Mouse (Mus musculus) ES-E14 (cell line): ENCODE results near the gene Vmn1r46. TPM values are rescaled to one million over a fixed set of nuclear protein-coding genes. Genes with fewer than 3 reads are reported as not detected.
"Not testable (repeated sequence)": the region's sequence is repeated elsewhere in the genome, so short reads cannot be mapped to it uniquely, and the experiment has no call there.

Experiments used
- DNase-seq: peaks from one replicate; pipeline ENCODE4 v3.0.0-alpha.2; 2013; ENCODE audit warnings: low read depth, low spot score
- H3K27ac ChIP-seq: 2 replicates; pipeline ENCODE4 v1.5.1; 2012; ENCODE audit warnings: low read depth, mild to moderate bottlenecking, low read length, moderate library complexity, mixed read lengths; ENCODE audit not compliant: poor library complexity, insufficient read depth, severe bottlenecking
- H3K36me3 ChIP-seq: 2 replicates; pipeline ENCODE4 v1.6.1; 2012; ENCODE audit warnings: mild to moderate bottlenecking, low read length, moderate library complexity, mixed read lengths; ENCODE audit not compliant: control insufficient read depth, poor library complexity, insufficient read depth, severe bottlenecking
- H3K4me1 ChIP-seq, 2 experiments: fragments of 150-350 bp in 1 of 2; sonication (generic) in 1 of 2; 2 replicates each; pipeline ENCODE4 v1.6.1; 2012; ENCODE audit warnings: low read length in 2 of 2, mild to moderate bottlenecking in 1 of 2, mixed read lengths in 1 of 2; ENCODE audit not compliant: control insufficient read depth in 2 of 2, insufficient read depth in 2 of 2, poor library complexity in 1 of 2
- H3K4me3 ChIP-seq, 2 experiments: fragments of 150-350 bp in 1 of 2; sonication (generic) in 1 of 2; 2 replicates each; pipeline ENCODE4 v1.5.1; 2012; ENCODE audit warnings: low read length in 2 of 2, low read depth in 1 of 2, mild to moderate bottlenecking in 1 of 2, mixed read lengths in 1 of 2; ENCODE audit not compliant: insufficient read depth in 1 of 2, poor library complexity in 1 of 2, severe bottlenecking in 1 of 2
- H3K9ac ChIP-seq: 2 replicates; pipeline ENCODE4 v1.6.1; 2012; ENCODE audit warnings: low read depth, mild to moderate bottlenecking, low read length, mixed read lengths; ENCODE audit not compliant: poor library complexity, insufficient read depth, severe bottlenecking
- H3K9me3 ChIP-seq: fragments of 150-350 bp; sonication (generic); 2 replicates; pipeline ENCODE4 v1.6.1; 2012; ENCODE audit warnings: low read depth, mild to moderate bottlenecking, low read length; ENCODE audit not compliant: control insufficient read depth, insufficient read depth
- CHD2 ChIP-seq: IDR thresholded peaks from 2 replicates; pipeline ENCODE4 v1.6.1; 2014; ENCODE audit warnings: mild to moderate bottlenecking, low read depth, low read length, inconsistent platforms
- HCFC1 ChIP-seq: IDR thresholded peaks from 2 replicates; pipeline ENCODE4 v1.6.1; 2012; ENCODE audit warnings: low read length, inconsistent platforms, borderline replicate concordance; ENCODE audit not compliant: insufficient read depth
- MAFK ChIP-seq: IDR thresholded peaks from 2 replicates; pipeline ENCODE4 v1.6.1; 2014; ENCODE audit warnings: mild to moderate bottlenecking, low read depth, low read length, inconsistent platforms; ENCODE audit not compliant: insufficient read depth
- ZC3H11A ChIP-seq: IDR thresholded peaks from 2 replicates; pipeline ENCODE4 v1.6.1; 2012; ENCODE audit warnings: low read depth, mild to moderate bottlenecking, inconsistent platforms, low read length, borderline replicate concordance
- ZNF384 ChIP-seq: IDR thresholded peaks from 2 replicates; pipeline ENCODE4 v1.6.1; 2012; ENCODE audit warnings: low read depth, low read length, inconsistent platforms
- in situ Hi-C, 2 experiments: fragments of 600-800 bp; cut with MboI; formaldehyde crosslinking; loops; one replicate each; pipeline ENCODE4 v1.15.1; 2025; ENCODE audit warnings: low sequenced_read_pairs in 2 of 2, inconsistent platforms in 1 of 2; ENCODE audit not compliant: unreplicated experiment in 2 of 2
- total RNA-seq: library from RNA; depleted of rRNA; stranded (reverse); fragments of 300-350 nt; gene quantifications from 2 replicates; pipeline ENCODE4 v1.2.3, GENCODE M21; 2012; rRNA removed

The Vmn1r46 gene
- total RNA-seq: not detected in 2 replicates

DNA sequence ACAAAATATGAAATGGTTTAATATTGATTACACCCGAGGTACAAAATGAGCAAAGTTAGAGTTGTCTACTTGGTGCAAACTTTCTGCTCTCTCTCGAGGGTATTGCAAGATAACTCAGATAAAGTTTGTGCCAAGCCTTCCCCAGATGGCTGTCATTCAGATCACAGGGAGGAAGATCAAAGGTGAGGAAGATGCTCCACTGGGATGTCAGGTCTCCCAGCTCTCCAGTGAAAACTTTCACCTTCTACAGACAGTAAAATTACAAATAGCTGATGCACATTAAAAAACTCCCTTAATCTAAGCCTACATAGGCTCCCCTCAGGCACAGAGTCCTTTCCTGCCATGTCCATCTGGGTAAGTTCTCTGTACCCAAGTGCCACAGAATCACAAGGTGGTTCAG lies at the start of gene Vmn1r46:
Vmn1r46 (plus strand) TSS at position 301 of the 400 bp plus-strand sequence.
- in situ Hi-C loops: no loop called here
- no peaks in the 10 kb centered on the region for H3K9me3 ChIP-seq

DNA sequence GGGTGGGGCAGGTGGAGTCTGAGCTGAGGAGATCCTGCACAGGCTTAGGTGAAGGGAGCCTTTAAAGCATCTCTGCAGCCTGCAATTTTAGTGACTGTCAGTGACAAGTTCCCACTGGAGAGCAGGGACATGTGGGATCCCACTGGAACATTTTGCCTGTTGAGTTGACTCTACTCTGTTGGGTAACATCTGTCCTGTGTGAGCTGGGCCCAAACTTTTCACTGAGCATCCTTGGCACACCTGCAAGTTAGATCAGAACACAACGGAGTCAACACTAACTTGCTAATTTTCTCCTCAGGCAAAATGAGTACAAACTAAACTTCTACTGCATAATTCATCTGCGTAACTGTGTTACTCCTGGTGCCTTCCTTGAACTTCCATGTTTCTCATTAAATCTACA lies 28.6 kb upstream of the Vmn1r46 start, which contains the start of gene Vmn1r45:
Vmn1r45 (minus strand) TSS at position 101 of the 400 bp plus-strand sequence.
- H3K36me3 ChIP-seq, H3K4me3 ChIP-seq, H3K9ac ChIP-seq, H3K4me1 ChIP-seq, H3K27ac ChIP-seq, H3K9me3 ChIP-seq, DNase-seq, in situ Hi-C loops: not testable (repeated sequence)

More for the DNA sequence above, at the start of gene Vmn1r46:
- no peak for TF ChIP-seq ZC3H11A
- TF ChIP-seq ZNF384: no peak
- no peak for TF ChIP-seq CHD2
- no peak for TF ChIP-seq MAFK
- TF ChIP-seq HCFC1: no peak
- Histone ChIP-seq H3K4me1 (no peaks in the 10 kb centered on the region), H3K4me3 (no peak within 1 kb of the TSS), H3K27ac (no peak within 1 kb of the TSS), H3K36me3 (no peaks in the 10 kb centered on the region), H3K9ac (no peak within 1 kb of the TSS)
- DNase-seq: no peak

DNA sequence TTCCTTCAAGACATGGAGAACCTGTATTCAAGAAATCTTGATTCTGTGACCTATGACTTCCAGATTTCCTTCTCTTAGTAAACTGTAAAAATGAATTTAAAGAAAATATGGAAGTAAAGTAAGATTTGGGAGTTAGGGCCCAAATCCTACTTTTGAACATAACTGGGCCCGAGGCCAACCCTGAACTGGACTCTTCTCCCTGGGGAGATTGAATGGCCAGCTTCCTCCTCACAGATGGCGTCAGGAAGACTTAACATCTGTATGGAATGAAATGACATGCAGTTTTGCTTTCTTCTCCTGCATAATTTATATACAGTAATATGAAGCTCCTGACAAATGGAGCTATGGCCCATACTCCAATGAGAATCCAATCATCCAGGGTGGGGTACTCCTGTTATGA lies 28.2 kb upstream of the Vmn1r46 start:
- in situ Hi-C loops: no loop called here
- no peaks in the 10 kb centered on the region for H3K4me1 ChIP-seq
- no peak overlapping the region for H3K27ac ChIP-seq
- H3K9me3 ChIP-seq: no peaks in the 10 kb centered on the region
- TF ChIP-seq HCFC1 (no peak), CHD2 (no peak), ZNF384 (no peak), MAFK (no peak), ZC3H11A (no peak)
- no peak overlapping the region for H3K9ac ChIP-seq
- no peak for DNase-seq
- no peaks in the 10 kb centered on the region for H3K36me3 ChIP-seq
- no peak overlapping the region for H3K4me3 ChIP-seq

DNA sequence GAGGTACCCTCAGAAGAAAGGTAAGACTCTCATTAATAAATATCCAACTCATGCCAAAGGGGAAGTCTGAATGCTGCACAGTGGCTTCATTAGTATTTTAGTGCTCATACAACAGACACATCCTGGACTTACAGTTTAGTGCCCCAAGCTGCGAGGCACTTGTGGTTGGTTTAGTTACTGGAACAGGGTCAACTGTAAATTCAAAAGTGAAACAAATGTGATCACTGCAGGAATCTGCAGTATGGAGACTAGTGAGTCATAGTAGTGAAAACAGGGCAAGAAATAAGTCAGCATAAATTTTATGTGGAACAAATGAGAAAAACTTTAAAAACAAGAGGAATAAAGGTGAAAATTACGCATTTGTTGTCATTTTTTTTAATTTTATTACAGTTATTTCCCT lies 15.6 kb upstream of the Vmn1r46 start:
- Histone ChIP-seq H3K36me3 (no peaks in the 10 kb centered on the region), H3K4me3 (no peak overlapping the region), H3K4me1 (no peaks in the 10 kb centered on the region), H3K9me3 (no peaks in the 10 kb centered on the region), H3K27ac (no peak overlapping the region), H3K9ac (no peak overlapping the region)
- in situ Hi-C loops: no loop called here
- TF ChIP-seq ZC3H11A: no peak
- TF ChIP-seq CHD2: no peak
- no peak for TF ChIP-seq MAFK
- no peak for TF ChIP-seq HCFC1
- TF ChIP-seq ZNF384: no peak
- DNase-seq: no peak

DNA sequence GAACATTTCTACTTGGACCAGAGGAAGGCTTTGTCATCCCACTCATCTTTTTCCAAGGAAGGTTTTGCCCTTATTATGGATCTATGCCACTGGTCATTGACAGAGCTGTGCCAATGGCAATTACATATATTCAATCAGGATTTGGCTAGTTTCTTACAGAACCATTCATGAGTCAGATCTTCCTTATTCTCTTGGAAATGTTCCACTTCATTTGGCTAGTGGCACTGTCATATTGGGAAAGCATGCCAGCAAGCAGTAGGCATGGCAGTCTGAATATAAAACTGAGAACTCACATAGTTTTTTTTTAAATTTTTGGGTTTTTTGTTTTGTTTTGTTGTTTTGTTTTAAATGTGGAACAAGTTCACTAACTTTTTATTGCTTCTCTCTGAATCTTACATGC lies 2.8 kb upstream of the Vmn1r46 start:
- Histone ChIP-seq H3K4me1 (no peaks in the 10 kb centered on the region), H3K9me3 (no peaks in the 10 kb centered on the region), H3K27ac (no peak overlapping the region), H3K4me3 (no peak overlapping the region), H3K9ac (no peak overlapping the region), H3K36me3 (no peaks in the 10 kb centered on the region)
- TF ChIP-seq HCFC1 (no peak), MAFK (no peak), ZNF384 (no peak), CHD2 (no peak), ZC3H11A (no peak)
- no peak for DNase-seq
- in situ Hi-C loops: no loop called here
